Mouse (Mus musculus) Patski (cell line): ENCODE results near the gene AW209491. TPM values are rescaled to one million over a fixed set of nuclear protein-coding genes. Genes with fewer than 3 reads are reported as not detected.

ENCODE experiments used
- ATAC-seq: fragments of 100-300 bp; one replicate; pipeline ENCODE4 v1.8.0; 2021
- CTCF ChIA-PET: fragments of 350-600 bp; sonication (Branson Sonifier 250); formaldehyde crosslinking; loops from one replicate; lab custom pipeline; 2022; ENCODE audit warnings: inconsistent platforms; lab: Charles Lee
- POLR2A ChIA-PET: fragments of 350-600 bp; sonication (Branson Sonifier 250); formaldehyde crosslinking; loops from one replicate; lab custom pipeline; 2022; ENCODE audit warnings: antibody characterized with exemption, inconsistent platforms; lab: Charles Lee
- DNase-seq: peaks from one replicate; pipeline ENCODE4 v3.0.0-alpha.2; 2011; ENCODE audit warnings: low read depth, low spot score
- H3K27me3 ChIP-seq: fragments of 371-371 bp; one replicate; pipeline ENCODE4 v1.5.1; 2021
- CTCF ChIP-seq: fragments of 100-300 bp; IDR thresholded peaks from one replicate; pipeline ENCODE4 v1.5.1; 2021
- in situ Hi-C: fragments of 300-500 bp; cut with MboI; formaldehyde crosslinking; loops from 3 replicates; pipeline ENCODE4 v1.11.1; 2018; ENCODE audit warnings: low pct_unique_long_range_greater_than_20kb, mixed read lengths
- polyA plus RNA-seq: library from polyadenylated mRNA; unstranded; gene quantifications from one replicate; pipeline ENCODE4 v1.2.3, GENCODE M21; 2021

AW209491 gene
- 19.7 TPM for polyA plus RNA-seq

GRCm38 (mm10) chr13:14629726-14630641, at the start of gene AW209491:
TSS of gene AW209491 (plus strand) at chr13:14630154.
- peak; percentile 65 for DNase-seq

DNA sequence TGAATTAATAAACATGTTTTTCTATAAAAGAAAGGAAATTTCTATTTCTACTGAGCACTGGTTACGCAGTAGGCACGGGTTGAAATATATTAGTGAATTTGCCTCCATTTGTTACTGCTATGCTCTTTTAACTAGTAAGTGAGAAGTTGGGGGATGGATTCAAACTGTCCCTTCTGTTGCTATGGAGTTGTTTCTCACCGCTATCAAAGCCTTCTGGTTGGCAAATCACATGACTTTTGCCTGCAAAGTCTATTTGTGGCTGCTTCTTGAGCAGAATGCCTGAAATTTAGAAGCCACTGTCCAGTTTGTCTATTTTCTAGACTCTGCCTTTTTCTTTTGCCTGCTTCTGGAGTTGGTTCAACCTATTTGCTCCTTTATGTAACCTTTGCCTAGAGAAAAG, 49.6 kb upstream of the AW209491 start:
- no peak for TF ChIP-seq CTCF
- ChIA-PET CTCF (no interaction called here), POLR2A (no interaction called here)
- in situ Hi-C loops = no loop called here
- H3K27me3 ChIP-seq = no peaks in the 10 kb centered on the region
- ATAC-seq (no peak), DNase-seq (no peak)

More at GRCm38 (mm10) chr13:14629726-14630641, at the start of gene AW209491:
- no peak for TF ChIP-seq CTCF
- H3K27me3 ChIP-seq = no peaks in the 10 kb centered on the region
- CTCF ChIA-PET = interaction anchor here (0.9 to 3.9 kb wide), 3 partner anchors 11 to 19 kb away, joined by 4 to 35 read pairs (median 4); partner anchors contain the start of genes Mrpl32 and Psma2
- in situ Hi-C loops = no loop called here
- ATAC-seq = peak; percentile 96
- POLR2A ChIA-PET = interaction anchor here (0.6 to 1.0 kb wide), 3 partner anchors 17 to 1152 kb away, joined by 3 read pairs; no protein-coding TSS in a partner anchor

DNA sequence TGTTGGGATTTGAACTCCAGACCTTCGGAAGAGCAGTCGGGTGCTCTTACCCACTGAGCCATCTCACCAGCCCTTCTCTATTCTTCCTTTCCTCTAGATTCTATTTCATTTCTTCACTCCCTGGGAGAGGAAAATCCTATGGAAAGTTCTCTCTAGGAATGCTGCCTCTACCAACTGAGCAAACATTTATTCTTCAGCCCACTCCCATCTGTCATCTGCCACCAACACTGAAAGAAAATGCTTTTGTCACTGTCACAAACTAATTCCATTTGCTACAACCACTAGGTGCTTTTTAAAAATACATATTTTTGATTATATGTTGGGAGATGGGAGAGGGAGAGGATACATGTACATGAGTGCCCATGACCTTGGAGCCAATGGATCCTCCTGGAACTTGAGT, 27.2 kb upstream of the AW209491 start:
- ATAC-seq = no peak
- ChIA-PET CTCF (no interaction called here), POLR2A (no interaction called here)
- in situ Hi-C loops = loop anchor here (25.0 kb wide), 1 partner anchor 540 kb away; the partner anchor contains the start of genes Arid4b and Ggps1
- H3K27me3 ChIP-seq = peaks cover 13% of the 10 kb centered on the region
- no peak for DNase-seq
- no peak for TF ChIP-seq CTCF

DNA sequence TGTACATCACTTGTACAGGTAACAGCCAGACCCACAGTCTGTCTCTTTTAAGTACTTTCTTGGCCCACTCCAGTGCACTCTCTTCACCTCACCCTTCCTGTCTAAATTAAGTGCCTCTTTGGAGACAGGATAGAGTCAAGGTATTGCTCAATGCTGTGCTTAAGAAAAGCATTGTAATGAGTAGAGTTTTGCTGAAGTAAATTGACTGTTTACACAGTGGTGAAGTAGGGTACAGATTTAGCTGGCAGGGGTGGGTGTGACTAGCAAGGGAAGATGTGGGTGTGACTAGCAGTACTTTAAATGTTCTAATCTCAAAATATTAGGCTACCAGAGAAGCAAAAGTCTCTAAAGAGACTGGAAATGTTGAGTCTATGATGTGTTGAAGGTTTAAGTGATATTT, 22.3 kb upstream of the AW209491 start:
- no peak for TF ChIP-seq CTCF
- DNase-seq (no peak), ATAC-seq (no peak)
- peaks cover 4% of the 10 kb centered on the region for H3K27me3 ChIP-seq
- in situ Hi-C loops = loop anchor here (25.0 kb wide), 1 partner anchor 545 kb away; the partner anchor contains the start of genes Arid4b and Ggps1
- ChIA-PET CTCF (no interaction called here), POLR2A (no interaction called here)

GRCm38 (mm10) chr13:14612463-14612862, 17.5 kb upstream of the AW209491 start:
- H3K27me3 ChIP-seq = no peaks in the 10 kb centered on the region
- TF ChIP-seq CTCF = no peak
- no peak for ATAC-seq
- in situ Hi-C loops = loop anchor here (10.0 to 25.0 kb wide), 2 partner anchors 550 to 658 kb away; partner anchors contain the start of genes Arid4b, B3galnt2 and Ggps1
- ChIA-PET CTCF (interaction anchor here (1.6 kb wide), 1 partner anchor 17 kb away, joined by 4 read pairs; the partner anchor contains the start of gene AW209491), POLR2A (interaction anchor here (0.6 kb wide), 1 partner anchor 1295 kb away, joined by 3 read pairs; no protein-coding TSS in a partner anchor)
- DNase-seq = no peak

- in situ Hi-C loops = loop anchor here (10.0 to 25.0 kb wide), 2 partner anchors 551 to 658 kb away; partner anchors contain the start of genes Arid4b, B3galnt2 and Ggps1
- POLR2A ChIA-PET = interaction anchor here (0.6 to 0.7 kb wide), 2 partner anchors 17 to 1295 kb away, joined by 3 read pairs; partner anchors contain the start of gene AW209491
Observed at GRCm38 (mm10) chr13:14612926-14613529, 16.9 kb upstream of the AW209491 start, which contains the start of the genes Mrpl32 and Psma2. TSS of gene Mrpl32 (minus strand) at chr13:14613165. TSS of gene Psma2 (plus strand) at chr13:14613240.

DNA sequence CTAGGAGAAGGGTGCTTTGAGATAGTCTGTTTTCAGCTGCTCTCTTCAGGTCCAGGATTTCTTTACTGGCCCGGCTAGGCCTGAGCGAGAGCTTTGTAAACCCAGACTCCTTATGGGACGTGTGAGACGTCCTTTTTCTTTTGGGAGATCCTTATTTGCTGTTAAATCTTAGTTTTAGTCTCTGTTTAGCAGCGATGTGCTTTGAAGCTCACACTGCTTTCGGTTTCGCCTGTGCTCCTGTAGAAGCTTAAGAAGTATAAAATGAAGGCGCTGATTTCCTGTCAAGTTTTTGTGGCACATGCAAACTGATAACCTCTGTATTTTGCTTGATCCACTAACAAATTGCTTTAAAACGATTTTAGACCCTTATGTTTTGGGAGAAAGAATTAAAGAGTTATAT, 16.4 kb upstream of the AW209491 start:
- TF ChIP-seq CTCF = no peak
- ATAC-seq = peak; percentile 3
- in situ Hi-C loops = loop anchor here (10.0 to 25.0 kb wide), 2 partner anchors 551 to 659 kb away; partner anchors contain the start of genes Arid4b, B3galnt2 and Ggps1
- no peaks in the 10 kb centered on the region for H3K27me3 ChIP-seq
- CTCF ChIA-PET = interaction anchor here (1.3 to 1.6 kb wide), 3 partner anchors 8 to 724 kb away, joined by 3 to 4 read pairs (median 3); partner anchors contain the start of gene AW209491
- peak; percentile 4 for DNase-seq
- POLR2A ChIA-PET = interaction anchor here (0.7 kb wide), 1 partner anchor 16 kb away, joined by 3 read pairs; the partner anchor contains the start of gene AW209491

More at GRCm38 (mm10) chr13:14612926-14613529, 16.9 kb upstream of the AW209491 start, which contains the start of the genes Mrpl32 and Psma2:
- CTCF ChIA-PET = interaction anchor here (1.3 to 1.6 kb wide), 3 partner anchors 9 to 724 kb away, joined by 3 to 4 read pairs (median 3); partner anchors contain the start of gene AW209491
- no peak for TF ChIP-seq CTCF
- ATAC-seq (peak; percentile 98), DNase-seq (peak; percentile 91)
- no peaks in the 10 kb centered on the region for H3K27me3 ChIP-seq

DNA sequence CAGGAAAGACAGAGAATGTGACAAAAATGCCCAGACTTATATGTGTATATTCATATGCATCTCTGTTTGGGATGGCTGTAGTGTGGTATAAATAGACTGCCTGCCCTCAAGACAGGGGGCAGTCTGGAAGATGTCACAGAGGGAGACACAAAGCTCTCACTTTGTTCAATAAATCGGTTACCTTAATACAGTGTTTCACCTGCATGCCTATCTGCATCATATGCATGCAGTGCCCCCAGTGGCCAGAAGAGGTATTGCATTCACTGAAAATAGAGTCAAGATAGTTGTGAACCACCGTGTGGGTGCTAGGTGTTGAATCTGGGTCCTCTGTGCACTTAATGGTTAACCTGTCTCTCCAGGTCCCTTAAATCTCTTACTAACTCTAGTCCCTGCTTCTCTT, 11.2 kb upstream of the AW209491 start:
- ATAC-seq (peak; percentile 78), DNase-seq (no peak)
- ChIA-PET POLR2A (no interaction called here), CTCF (interaction anchor here (0.8 to 2.3 kb wide), 4 partner anchors 10 to 430 kb away, joined by 4 to 35 read pairs (median 4); partner anchors contain the start of gene AW209491)
- in situ Hi-C loops = loop anchor here (10.0 to 25.0 kb wide), 2 partner anchors 556 to 664 kb away; partner anchors contain the start of genes Arid4b, B3galnt2 and Ggps1
- no peaks in the 10 kb centered on the region for H3K27me3 ChIP-seq
- peak; percentile 84 for TF ChIP-seq CTCF

GRCm38 (mm10) chr13:14639998-14640397, 10.0 kb downstream of the AW209491 start:
- ChIA-PET POLR2A (no interaction called here), CTCF (no interaction called here)
- in situ Hi-C loops = no loop called here
- no peak for TF ChIP-seq CTCF
- H3K27me3 ChIP-seq = no peaks in the 10 kb centered on the region
- DNase-seq = no peak
- no peak for ATAC-seq
